Mouse (Mus musculus): ENCODE results near the gene Rbpj.

- TF ChIP-seq POLR2A (IDR thresholded peaks at IDR 0.05; ENCODE audit: low read depth, low read length): no peak
- no peak for TF ChIP-seq CTCF (conservative IDR thresholded peaks at IDR 0.05; ENCODE audit: insufficient read depth, insufficient read length, low read depth, low read length)
Measured at GRCm38 (mm10) chr5:53451829-53452228, 14.1 kb upstream of the Rbpj start.

All from kidney, adult 2 months (tissue).